Mouse (Mus musculus) ES-Bruce4 (cell line): ENCODE measurements around the gene Glipr1.
"Not testable (repeated sequence)": the region's sequence is repeated elsewhere in the genome, so short reads cannot be mapped to it uniquely, and the experiment has no call there.

Source experiments
- CTCF ChIP-seq: IDR thresholded peaks from one replicate; pipeline ENCODE4 v1.8.1; 2011; ENCODE audit warnings: low read depth, low read length
- EP300 ChIP-seq: IDR thresholded peaks from 2 replicates; pipeline ENCODE4 v1.6.1; 2011; ENCODE audit warnings: low read depth, low read length; ENCODE audit not compliant: insufficient read depth
- POLR2A ChIP-seq: IDR thresholded peaks from one replicate; pipeline ENCODE4 v1.8.1; 2011; ENCODE audit warnings: low read length; ENCODE audit not compliant: insufficient read depth

GRCm38 (mm10) chr10:112028689-112029088 lies 26.3 kb upstream of the Glipr1 start:
- TF ChIP-seq POLR2A, CTCF, EP300: not testable (repeated sequence)
